Mouse (Mus musculus) embryonic facial prominence, embryonic 12.5 days (tissue): ENCODE results near the gene Cyb5r3. TPM values are rescaled to one million over a fixed set of nuclear protein-coding genes. Genes with fewer than 3 reads are reported as not detected.

Experiments used
- ATAC-seq: fragments of 200-750 bp; cut with Nextera tagmentation; 2 replicates; pipeline ENCODE4 v1.8.0; 2017; ENCODE audit not compliant: insufficient number of reproducible peaks, insufficient read depth, low FRiP score, low TSS enrichment
- H3K27ac ChIP-seq: fragments of 300-500 bp; sonication (generic); 2 replicates; pipeline ENCODE4 v1.5.1; 2016; ENCODE audit warnings: mild to moderate bottlenecking
- H3K27me3 ChIP-seq: fragments of 300-500 bp; sonication (generic); 2 replicates; pipeline ENCODE4 v1.6.1; 2016; ENCODE audit warnings: mild to moderate bottlenecking, moderate library complexity
- H3K36me3 ChIP-seq: fragments of 300-500 bp; sonication (generic); 2 replicates; pipeline ENCODE4 v1.6.1; 2016; ENCODE audit warnings: mild to moderate bottlenecking
- H3K4me1 ChIP-seq: fragments of 300-500 bp; sonication (generic); 2 replicates; pipeline ENCODE4 v1.6.1; 2016
- H3K4me2 ChIP-seq: fragments of 300-500 bp; sonication (generic); replicated peaks from 2 replicates; pipeline ENCODE4 v1.6.1; 2016; ENCODE audit warnings: mild to moderate bottlenecking, moderate library complexity
- H3K4me3 ChIP-seq: fragments of 300-500 bp; sonication (generic); 2 replicates; pipeline ENCODE4 v1.5.1; 2016; ENCODE audit warnings: mild to moderate bottlenecking
- H3K9ac ChIP-seq: fragments of 300-500 bp; sonication (generic); 2 replicates; pipeline ENCODE4 v1.6.1; 2016; ENCODE audit warnings: mild to moderate bottlenecking, moderate library complexity
- H3K9me3 ChIP-seq: fragments of 300-500 bp; sonication (generic); 2 replicates; pipeline ENCODE4 v1.6.1; 2016; ENCODE audit warnings: mild to moderate bottlenecking, moderate library complexity
- WGBS: fragments of 180-500 bp; shearing (Covaris S2); methylation state at CpG from one replicate; pipeline ENCODE4 v1.1.7; 2016; 5-methylcytosine and 5-hydroxymethylcytosine counted together
- polyA plus RNA-seq: library from polyadenylated mRNA; unstranded; fragments of >200 nt; fragmentation: Nextera tagmentation; extraction: Ambion mirVana; gene quantifications from 2 replicates; pipeline ENCODE4 v1.2.1, GENCODE M21; 2016

Gene Cyb5r3
- 107 and 111 TPM in 2 replicates for polyA plus RNA-seq

GRCm38 (mm10) chr15:83172492-83173429 is at the start of gene Cyb5r3:
Gene Cyb5r3, minus strand, starts transcription at chr15:83172592.
- peak within 1 kb of the TSS; percentile 85 for H3K9ac ChIP-seq
- ATAC-seq = peak; percentile 41
- 36% methylated on average over 28 of the region's 28 CpGs for WGBS

GRCm38 (mm10) chr15:83221721-83222120 is 49.3 kb upstream of the Cyb5r3 start:
- ATAC-seq = no peak
- H3K27ac ChIP-seq = no peak overlapping the region
- H3K36me3 ChIP-seq = no peaks in the 10 kb centered on the region
- no peak overlapping the region for H3K4me3 ChIP-seq
- H3K9ac ChIP-seq = no peak overlapping the region
- WGBS = 83% methylated on average over 4 of the region's 4 CpGs
- no peaks in the 10 kb centered on the region for H3K9me3 ChIP-seq
- no peaks in the 10 kb centered on the region for H3K27me3 ChIP-seq
- no peak overlapping the region for H3K4me2 ChIP-seq
- peaks cover 25% of the 10 kb centered on the region for H3K4me1 ChIP-seq

More at GRCm38 (mm10) chr15:83172492-83173429, at the start of gene Cyb5r3:
- Histone ChIP-seq H3K4me2 (peak within 1 kb of the TSS; percentile 87), H3K36me3 (no peaks in the 10 kb centered on the region), H3K9me3 (no peaks in the 10 kb centered on the region), H3K4me3 (peak within 1 kb of the TSS; percentile 93), H3K4me1 (peaks cover 25% of the 10 kb centered on the region), H3K27me3 (no peaks in the 10 kb centered on the region), H3K27ac (peak within 1 kb of the TSS; percentile 84)

- 52% methylated on average over 9 of the region's 9 CpGs for WGBS
- Histone ChIP-seq H3K9me3 (no peaks in the 10 kb centered on the region), H3K9ac (no peak overlapping the region), H3K27me3 (no peaks in the 10 kb centered on the region), H3K4me2 (no peak overlapping the region), H3K27ac (no peak overlapping the region), H3K4me1 (peaks cover 32% of the 10 kb centered on the region), H3K36me3 (no peaks in the 10 kb centered on the region), H3K4me3 (no peak overlapping the region)
- ATAC-seq = no peak
Measured at GRCm38 (mm10) chr15:83220368-83221013, 48.1 kb upstream of the Cyb5r3 start.

GRCm38 (mm10) chr15:83215322-83216216 is 43.2 kb upstream of the Cyb5r3 start:
- peaks cover 11% of the 10 kb centered on the region; the same call in 1 of the 2 replicates for H3K4me1 ChIP-seq
- ATAC-seq = peak; percentile 77
- H3K9ac ChIP-seq = no peak overlapping the region
- no peak overlapping the region for H3K4me3 ChIP-seq
- 21% methylated on average over 5 of the region's 5 CpGs for WGBS
- H3K36me3 ChIP-seq = no peaks in the 10 kb centered on the region
- H3K9me3 ChIP-seq = no peaks in the 10 kb centered on the region
- no peak overlapping the region for H3K4me2 ChIP-seq
- peak overlapping the region; percentile 87 for H3K27ac ChIP-seq
- no peaks in the 10 kb centered on the region for H3K27me3 ChIP-seq

GRCm38 (mm10) chr15:83210229-83210628 is 37.8 kb upstream of the Cyb5r3 start:
- Histone ChIP-seq H3K27ac (0 out of 2 replicates have a peak overlapping the region, but pooled peaks have one; percentile 24), H3K4me1 (peaks cover 17% of the 10 kb centered on the region; the same call in 1 of the 2 replicates), H3K36me3 (no peaks in the 10 kb centered on the region), H3K9ac (no peak overlapping the region), H3K4me2 (peak overlapping the region; percentile 52), H3K4me3 (peak overlapping the region; percentile 27), H3K27me3 (no peaks in the 10 kb centered on the region), H3K9me3 (no peaks in the 10 kb centered on the region)
- 15% methylated on average over 11 of the region's 11 CpGs for WGBS
- ATAC-seq = no peak

GRCm38 (mm10) chr15:83209719-83210118 is 37.3 kb upstream of the Cyb5r3 start:
- Histone ChIP-seq H3K36me3 (no peaks in the 10 kb centered on the region), H3K9me3 (no peaks in the 10 kb centered on the region), H3K27me3 (no peaks in the 10 kb centered on the region), H3K9ac (peak overlapping the region; percentile 11; the same call in 1 of the 2 replicates), H3K27ac (0 out of 2 replicates have a peak overlapping the region, but pooled peaks have one; percentile 24), H3K4me2 (peak overlapping the region; percentile 52), H3K4me3 (peak overlapping the region; percentile 27), H3K4me1 (peaks cover 16% of the 10 kb centered on the region; the same call in 1 of the 2 replicates)
- ATAC-seq = no peak
- WGBS = 12% methylated on average over 10 of the region's 10 CpGs

- ATAC-seq = no peak
- no peaks in the 10 kb centered on the region for H3K27me3 ChIP-seq
- 30% methylated on average over 4 of the region's 4 CpGs for WGBS
- peak overlapping the region; percentile 11; the same call in 1 of the 2 replicates for H3K9ac ChIP-seq
- H3K27ac ChIP-seq = 0 out of 2 replicates have a peak overlapping the region, but pooled peaks have one; percentile 24
- H3K4me1 ChIP-seq = peaks cover 16% of the 10 kb centered on the region; the same call in 1 of the 2 replicates
- peak overlapping the region; percentile 27 for H3K4me3 ChIP-seq
- H3K9me3 ChIP-seq = no peaks in the 10 kb centered on the region
- peak overlapping the region; percentile 52 for H3K4me2 ChIP-seq
- no peaks in the 10 kb centered on the region for H3K36me3 ChIP-seq
Measured at GRCm38 (mm10) chr15:83209092-83209695, 36.8 kb upstream of the Cyb5r3 start.

- no peaks in the 10 kb centered on the region for H3K27me3 ChIP-seq
- H3K36me3 ChIP-seq = no peaks in the 10 kb centered on the region
- 40% methylated on average over 9 of the region's 10 CpGs for WGBS
- no peak overlapping the region for H3K4me3 ChIP-seq
- H3K4me2 ChIP-seq = no peak overlapping the region
- peaks cover 11% of the 10 kb centered on the region; the same call in 1 of the 2 replicates for H3K4me1 ChIP-seq
- H3K9ac ChIP-seq = no peak overlapping the region
- H3K9me3 ChIP-seq = no peaks in the 10 kb centered on the region
- H3K27ac ChIP-seq = no peak overlapping the region
- no peak for ATAC-seq
Measured at GRCm38 (mm10) chr15:83204731-83205451, 32.5 kb upstream of the Cyb5r3 start.

GRCm38 (mm10) chr15:83202412-83202811 is 30.0 kb upstream of the Cyb5r3 start:
- no peaks in the 10 kb centered on the region for H3K27me3 ChIP-seq
- WGBS = 63% methylated on average over 4 of the region's 4 CpGs
- H3K27ac ChIP-seq = 0 out of 2 replicates have a peak overlapping the region, but pooled peaks have one; percentile 14
- no peaks in the 10 kb centered on the region for H3K9me3 ChIP-seq
- no peak for ATAC-seq
- H3K4me2 ChIP-seq = no peak overlapping the region
- no peaks in the 10 kb centered on the region for H3K36me3 ChIP-seq
- H3K4me1 ChIP-seq = no peaks in the 10 kb centered on the region
- H3K4me3 ChIP-seq = no peak overlapping the region
- no peak overlapping the region for H3K9ac ChIP-seq

GRCm38 (mm10) chr15:83193413-83193812 is 21.0 kb upstream of the Cyb5r3 start:
- Histone ChIP-seq H3K4me3 (no peak overlapping the region), H3K27me3 (no peaks in the 10 kb centered on the region), H3K27ac (no peak overlapping the region), H3K4me1 (no peaks in the 10 kb centered on the region), H3K4me2 (no peak overlapping the region), H3K9me3 (no peaks in the 10 kb centered on the region), H3K36me3 (no peaks in the 10 kb centered on the region), H3K9ac (no peak overlapping the region)
- 95% methylated on average over 4 of the region's 4 CpGs for WGBS
- ATAC-seq = no peak
